Mouse (Mus musculus) olfactory bulb, adult 2 months (tissue): ENCODE data around the gene Gm9767.

Experiments used
- CTCF ChIP-seq: fragments of 200-500 bp; IDR thresholded peaks from 2 replicates; pipeline ENCODE4 v1.5.1; 2012; ENCODE audit warnings: low read depth, mild to moderate bottlenecking, low read length, moderate library complexity; ENCODE audit not compliant: insufficient read depth
- POLR2A ChIP-seq: fragments of 200-500 bp; IDR thresholded peaks from 2 replicates; pipeline ENCODE4 v1.6.1; 2012; ENCODE audit warnings: mild to moderate bottlenecking, low read depth, low read length, moderate library complexity; ENCODE audit not compliant: insufficient read depth

DNA sequence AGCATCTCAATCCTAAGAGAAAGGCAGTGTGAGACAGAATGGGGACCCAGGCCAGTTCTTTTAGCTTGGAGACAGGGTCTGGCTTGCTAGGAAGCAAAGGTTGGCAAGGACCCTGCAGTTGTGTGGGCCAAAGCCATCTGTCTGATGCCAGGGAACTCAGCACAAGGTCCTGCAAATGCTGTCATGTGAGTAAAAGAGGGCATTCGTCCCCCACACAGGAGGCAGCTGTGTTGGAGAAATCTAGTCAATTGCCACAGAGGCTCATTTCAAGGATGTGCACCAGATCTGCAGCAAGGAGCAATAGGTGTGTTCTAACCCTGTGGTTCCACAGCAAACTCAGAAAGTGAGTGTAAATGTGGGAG is 41.7 kb downstream of the Gm9767 start:
- TF ChIP-seq POLR2A = no peak
- TF ChIP-seq CTCF = no peak
